Mouse (Mus musculus): ENCODE data around the gene 1700012A03Rik. TPM values are rescaled to one million over a fixed set of nuclear protein-coding genes. Genes with fewer than 3 reads are reported as not detected.

The 1700012A03Rik gene
- total and polyA plus RNA-seq, 3 experiments = not detected

GRCm38 (mm10) chr6:32006382-32006781 lies 43.7 kb upstream of the 1700012A03Rik start:
- TF ChIP-seq SMC3 (IDR thresholded peaks at IDR 0.05; ENCODE audit: low read depth, low read length) = no peak
- no peak for TF ChIP-seq JUN (IDR thresholded peaks at IDR 0.05; ENCODE audit: insufficient read depth, low read depth, low read length)
- TF ChIP-seq RAD21 (IDR thresholded peaks at IDR 0.05; ENCODE audit: low read depth, low read length) = no peak
- Histone ChIP-seq H3K9ac (ENCODE audit: insufficient read depth, low read depth) (no peak overlapping the region), H3K4me1 (ENCODE audit: control insufficient read depth in 1 of 2, insufficient read depth in 2 of 2) (no peaks in the 10 kb centered on the region), H3K9me3 (replicated peaks; ENCODE audit: low read length) (peaks cover 4% of the 10 kb centered on the region), H3K4me3 (replicated peaks in 1 of 3; ENCODE audit: low read depth in 2 of 3, low read length in 2 of 3, poor library complexity in 1 of 3) (no peak overlapping the region), H3K79me2 (replicated peaks; ENCODE audit: control insufficient read depth, extremely low read depth, insufficient read depth, poor library complexity, severe bottlenecking) (no peaks in the 10 kb centered on the region), H3K4me2 (ENCODE audit: insufficient read depth, low read depth, poor library complexity, severe bottlenecking) (no peak overlapping the region), H3K27ac (ENCODE audit: insufficient read depth, low read depth) (no peak overlapping the region), H3K36me3 (replicated peaks in 1 of 2; ENCODE audit: control insufficient read depth in 1 of 2, insufficient read depth in 1 of 2, low read length in 1 of 2) (no peaks in the 10 kb centered on the region), H3K27me3 (replicated peaks) (peaks cover 70% of the 10 kb centered on the region)
- DNase-seq (ENCODE audit: extremely low read depth) = no peak
- dilution Hi-C loops (cut with MboI; ENCODE audit: extremely low pct_ligation_motif_present, extremely low pct_unique_long_range_greater_than_20kb, low sequenced_read_pairs) = no loop called here
- in situ Hi-C loops (cut with MboI; ENCODE audit: low pct_ligation_motif_present, low pct_unique_long_range_greater_than_20kb, low sequenced_read_pairs) = no loop called here

DNA sequence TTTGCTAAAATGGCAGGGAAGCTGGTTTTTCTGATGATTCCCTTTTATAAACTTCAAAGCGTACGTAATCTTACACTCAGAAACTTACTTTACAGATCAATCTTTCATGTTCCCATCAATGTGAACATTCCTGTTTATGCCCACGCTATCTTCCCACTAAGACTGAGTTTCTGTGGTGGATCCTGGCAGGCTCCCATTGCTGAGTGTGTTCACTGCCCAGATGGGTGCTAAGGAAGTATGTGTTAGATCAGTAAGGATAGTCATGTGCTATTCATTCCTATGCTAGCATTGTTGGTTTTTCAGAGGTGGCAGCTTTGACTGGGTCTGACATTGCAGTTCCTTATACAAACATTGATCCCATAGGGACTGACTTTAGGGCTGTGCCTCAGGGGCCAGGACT lies 42.7 kb upstream of the 1700012A03Rik start:
- Histone ChIP-seq H3K9me3 (replicated peaks; ENCODE audit: low read length) (peaks cover 4% of the 10 kb centered on the region), H3K79me2 (replicated peaks; ENCODE audit: control insufficient read depth, extremely low read depth, insufficient read depth, poor library complexity, severe bottlenecking) (no peaks in the 10 kb centered on the region), H3K36me3 (replicated peaks in 1 of 2; ENCODE audit: control insufficient read depth in 1 of 2, insufficient read depth in 1 of 2, low read length in 1 of 2) (no peaks in the 10 kb centered on the region), H3K4me2 (ENCODE audit: insufficient read depth, low read depth, poor library complexity, severe bottlenecking) (no peak overlapping the region), H3K9ac (ENCODE audit: insufficient read depth, low read depth) (no peak overlapping the region), H3K4me3 (replicated peaks in 1 of 3; ENCODE audit: low read depth in 2 of 3, low read length in 2 of 3, poor library complexity in 1 of 3) (no peak overlapping the region), H3K4me1 (ENCODE audit: control insufficient read depth in 1 of 2, insufficient read depth in 2 of 2) (no peaks in the 10 kb centered on the region), H3K27me3 (replicated peaks) (peaks cover 67% of the 10 kb centered on the region), H3K27ac (ENCODE audit: insufficient read depth, low read depth) (no peak overlapping the region)
- dilution Hi-C loops (cut with MboI; ENCODE audit: extremely low pct_ligation_motif_present, extremely low pct_unique_long_range_greater_than_20kb, low sequenced_read_pairs) (no loop called here), in situ Hi-C loops (cut with MboI; ENCODE audit: low pct_ligation_motif_present, low pct_unique_long_range_greater_than_20kb, low sequenced_read_pairs) (no loop called here)
- no peak for DNase-seq (ENCODE audit: extremely low read depth)
- TF ChIP-seq NRF1 (IDR thresholded peaks at IDR 0.05; ENCODE audit: low read depth, low read length) = no peak
- no peak for TF ChIP-seq BHLHE40 (IDR thresholded peaks at IDR 0.05; ENCODE audit: low read depth, low read length)
- TF ChIP-seq SMC3 (IDR thresholded peaks at IDR 0.05; ENCODE audit: low read depth, low read length) = no peak
- no peak for TF ChIP-seq ZKSCAN1 (IDR thresholded peaks at IDR 0.05; ENCODE audit: borderline replicate concordance, low read depth, low read length)
- TF ChIP-seq KAT2A (IDR thresholded peaks at IDR 0.05; ENCODE audit: insufficient replicate concordance, low read length) = no peak
- TF ChIP-seq POLR2A (IDR thresholded peaks at IDR 0.05; ENCODE audit: low read depth, low read length) = no peak
- TF ChIP-seq GABPA (IDR thresholded peaks at IDR 0.05; ENCODE audit: insufficient replicate concordance, low read depth, low read length) = no peak
- TF ChIP-seq JUND (conservative IDR thresholded peaks at IDR 0.05; ENCODE audit: low read depth, low read length) = no peak
- TF ChIP-seq CTCF (conservative IDR thresholded peaks at IDR 0.05 in 1 of 2, IDR thresholded peaks at IDR 0.05 in 1 of 2; ENCODE audit: low read depth in 2 of 2, low read length in 2 of 2) = no peak
- no peak for TF ChIP-seq ELF1 (IDR thresholded peaks at IDR 0.05; ENCODE audit: low read depth, low read length)
- no peak for TF ChIP-seq NELFE (IDR thresholded peaks at IDR 0.05; ENCODE audit: low read depth, low read length)
- TF ChIP-seq MAZ (IDR thresholded peaks at IDR 0.05; ENCODE audit: low read depth, low read length) = no peak
- no peak for TF ChIP-seq USF2 (conservative IDR thresholded peaks at IDR 0.05; ENCODE audit: low read depth, low read length)
- TF ChIP-seq MXI1 (IDR thresholded peaks at IDR 0.05; ENCODE audit: low read depth, low read length) = no peak
- TF ChIP-seq ETS1 (conservative IDR thresholded peaks at IDR 0.05; ENCODE audit: low read depth, low read length) = no peak
- TF ChIP-seq POLR2AphosphoS2 (IDR thresholded peaks at IDR 0.05; ENCODE audit: low read depth, low read length) = no peak

All from CH12.LX (cell line).